Mouse (Mus musculus) brain, adult 2 months (tissue): ENCODE data around the gene Hras.

Experiments
- DNase-seq: peaks from one replicate; pipeline ENCODE4 v3.0.0; 2011; ENCODE audit warnings: low read depth, low spot score

Gene Hras

DNA sequence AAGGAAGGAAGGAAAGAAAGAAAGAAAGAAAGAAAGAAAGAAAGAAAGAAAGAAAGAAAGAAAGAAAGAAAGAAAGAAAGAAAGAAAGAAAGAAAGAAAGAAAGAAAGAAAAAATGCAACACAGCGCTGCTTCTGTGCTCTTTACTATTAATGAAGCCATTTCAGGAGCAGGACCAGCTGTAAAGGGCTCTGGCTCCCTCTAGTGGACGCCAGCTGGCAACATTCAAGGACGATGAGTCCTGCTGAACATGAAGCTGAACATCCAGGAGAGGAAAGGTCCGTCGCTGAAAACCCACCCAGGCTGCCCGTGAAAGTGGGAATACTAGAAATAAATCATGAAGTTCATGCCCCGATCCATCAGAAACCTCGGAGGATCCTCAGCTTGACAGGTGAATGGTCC lies 17.6 kb downstream of the Hras start:
- DNase-seq: peak; percentile 95

DNA sequence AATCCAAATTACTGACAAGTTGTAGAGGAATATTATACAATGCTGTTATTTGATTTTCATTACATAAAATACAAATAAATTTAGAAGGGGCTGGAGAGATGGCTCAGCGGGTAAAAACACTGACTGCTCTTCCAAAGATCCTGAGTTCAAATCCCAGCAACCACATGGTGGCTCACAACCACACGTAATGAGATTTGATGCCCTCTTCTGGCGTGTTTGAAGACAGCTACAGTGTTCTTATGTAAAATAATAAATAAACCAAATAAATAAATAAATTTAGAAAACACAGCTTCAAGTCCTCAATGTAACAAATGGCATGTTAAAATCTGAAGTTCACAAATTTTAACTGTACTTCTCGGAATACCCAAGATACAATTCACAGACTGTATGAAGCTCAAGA lies 18.7 kb downstream of the Hras start:
- DNase-seq: no peak

DNA sequence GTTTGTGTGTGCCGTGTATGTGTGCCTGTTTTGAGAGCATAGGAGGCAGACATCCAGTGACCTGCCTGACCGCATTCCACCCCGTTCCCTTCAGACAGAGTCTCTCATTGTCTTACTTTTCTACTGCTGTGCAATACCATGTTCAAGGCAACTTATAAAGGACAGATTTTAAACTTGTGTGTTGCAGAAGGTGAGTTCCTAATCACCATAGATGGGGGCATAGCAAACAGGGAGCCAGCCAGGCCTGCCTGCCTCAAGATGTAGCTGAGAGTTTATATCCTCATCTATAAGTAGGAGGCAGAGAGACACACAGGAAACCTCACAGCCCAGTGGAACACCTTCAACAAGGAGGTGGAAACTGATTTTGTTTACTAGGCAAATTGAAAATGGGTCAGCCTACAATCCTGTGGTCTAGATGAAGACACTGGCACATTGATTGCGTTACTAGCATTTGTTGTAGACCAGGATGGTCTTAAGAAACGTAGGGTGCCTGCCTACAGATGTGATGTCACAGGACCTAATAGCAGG lies 20.4 kb downstream of the Hras start:
- no peak for DNase-seq

DNA sequence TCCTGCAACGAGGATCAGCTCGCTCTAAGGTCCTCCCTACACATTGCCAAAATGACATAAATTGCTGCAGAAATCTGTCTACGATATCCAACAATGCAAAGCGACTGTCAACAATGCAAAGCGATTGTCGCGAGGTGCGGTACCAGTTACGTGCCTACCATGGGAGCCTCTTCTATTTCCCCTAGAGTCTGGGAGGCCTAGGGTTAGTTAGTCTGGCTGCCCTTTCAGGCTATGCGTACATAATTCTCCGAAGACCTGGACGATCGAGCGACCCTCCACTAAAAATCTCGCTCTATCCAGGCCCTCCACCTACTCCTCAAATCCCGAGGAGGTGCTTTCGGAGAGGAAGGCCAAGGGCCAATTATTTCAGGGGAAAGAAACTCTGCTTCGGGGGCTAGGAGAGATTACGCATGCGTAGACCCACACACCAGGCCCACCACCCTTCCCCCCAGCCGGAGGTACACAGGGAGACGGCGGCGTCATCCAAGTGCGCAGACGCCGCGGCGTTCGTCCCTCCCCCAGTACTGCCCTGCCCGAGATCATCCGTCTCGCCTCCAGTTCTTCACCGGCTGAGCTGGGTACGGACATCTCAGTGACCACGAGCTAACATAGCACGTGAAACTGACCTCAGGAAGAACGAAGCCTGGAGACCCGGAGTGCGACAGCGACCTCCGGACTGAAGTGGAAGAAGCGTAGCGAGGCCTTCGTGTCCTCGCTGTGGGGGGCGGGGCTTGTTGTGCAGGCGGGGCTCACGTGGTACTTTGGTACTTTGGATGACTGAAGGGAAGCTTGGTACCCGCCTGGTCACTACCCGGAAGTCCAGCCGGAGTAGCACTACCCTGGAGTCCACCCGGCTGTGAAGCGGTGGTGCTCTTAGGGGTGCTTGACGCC lies 21.4 kb downstream of the Hras start, which contains the start of gene Rnh1:
Rnh1 (minus strand) TSS at position 742 of the 891 bp plus-strand sequence.
- DNase-seq: peak; percentile 97

DNA sequence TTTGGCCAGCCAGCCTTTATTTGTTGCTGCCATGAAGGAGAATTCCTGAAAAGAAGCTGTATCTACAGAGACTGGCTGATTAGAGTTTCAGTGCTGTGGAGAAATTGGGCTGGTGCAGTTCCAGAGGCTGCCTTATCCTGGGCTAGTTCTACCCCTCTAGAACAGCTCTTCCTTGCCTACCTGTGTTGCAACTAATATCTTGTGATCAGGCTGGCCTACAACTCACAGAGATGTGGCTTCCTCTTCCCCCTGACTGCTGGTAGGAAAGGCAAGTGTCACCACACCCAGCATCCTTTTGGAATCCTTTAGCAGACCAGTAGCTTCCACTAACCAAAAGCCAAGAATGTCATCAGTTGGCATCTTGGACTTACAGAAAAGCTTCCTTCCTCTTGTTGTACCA lies 23.9 kb downstream of the Hras start:
- DNase-seq: no peak

DNA sequence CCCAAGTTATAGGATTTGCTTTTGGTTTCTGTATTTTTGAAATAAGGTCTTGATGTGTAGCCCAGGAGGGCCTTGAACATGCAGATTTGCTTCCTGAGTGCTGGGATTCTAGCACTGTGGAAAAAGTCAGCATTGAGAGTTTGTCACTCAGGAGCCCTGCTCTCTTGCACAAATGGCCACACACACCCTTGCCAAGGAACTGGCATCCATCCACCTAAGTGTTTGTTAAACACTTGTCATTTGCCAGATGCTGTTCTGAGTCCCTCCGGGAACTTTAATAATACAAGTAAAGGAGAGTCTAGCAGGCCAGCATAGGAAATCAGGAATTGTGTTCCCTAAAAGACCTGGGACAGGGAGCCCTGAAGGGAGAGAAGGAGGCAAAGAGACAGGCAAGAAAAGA lies 24.5 kb downstream of the Hras start:
- DNase-seq: no peak

DNA sequence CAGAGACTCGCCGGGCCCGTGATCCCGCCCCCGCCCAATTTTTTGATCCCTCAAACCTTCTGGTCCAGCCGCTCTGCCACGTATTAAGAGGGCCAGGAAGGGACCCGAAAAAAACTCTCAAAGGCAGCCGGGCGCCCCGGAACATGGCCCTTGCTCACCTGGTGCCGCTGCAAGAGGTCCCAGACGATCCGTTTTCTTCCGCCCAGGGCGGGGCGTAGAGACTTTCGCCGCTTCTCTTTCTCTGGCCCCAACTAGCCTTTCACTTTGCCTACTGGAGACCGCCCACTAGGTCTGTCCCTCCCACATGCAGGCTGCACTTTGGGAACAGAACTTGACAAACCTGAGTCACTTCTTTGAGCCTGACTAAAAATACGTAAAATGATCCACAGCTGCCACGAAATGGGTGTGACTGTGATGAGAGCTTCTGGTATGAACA lies 25.3 kb downstream of the Hras start:
- DNase-seq: peak; percentile 84

DNA sequence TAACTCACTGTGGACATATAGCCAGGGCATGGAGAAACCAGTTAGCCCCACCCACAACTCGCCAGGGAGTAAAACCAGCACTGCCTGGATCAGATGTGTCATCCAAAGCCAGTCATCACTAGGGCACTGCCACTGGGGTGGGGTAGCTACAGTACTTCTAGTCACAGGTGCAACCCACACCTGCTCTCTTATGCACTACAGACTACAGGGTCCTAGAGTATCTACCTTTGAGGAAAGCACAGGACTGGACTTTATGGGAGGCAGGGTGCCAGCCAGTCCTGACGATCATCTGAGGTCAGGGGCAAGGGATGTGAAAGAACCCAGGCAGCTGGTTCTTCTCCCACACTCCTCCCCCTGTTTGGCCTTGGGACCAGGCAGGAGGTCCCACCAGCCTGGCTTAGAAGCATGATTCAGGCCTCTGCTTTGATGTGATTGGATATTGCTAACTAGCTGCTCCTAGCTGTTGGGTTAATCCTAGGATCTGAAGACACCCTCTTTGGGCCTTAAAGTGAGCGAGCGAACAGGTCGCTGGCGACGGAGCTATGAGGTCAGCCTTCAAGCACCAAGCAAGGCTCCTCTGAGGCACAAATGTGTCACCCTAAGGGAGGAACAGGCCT lies 25.8 kb downstream of the Hras start:
- DNase-seq: peak; percentile 62

DNA sequence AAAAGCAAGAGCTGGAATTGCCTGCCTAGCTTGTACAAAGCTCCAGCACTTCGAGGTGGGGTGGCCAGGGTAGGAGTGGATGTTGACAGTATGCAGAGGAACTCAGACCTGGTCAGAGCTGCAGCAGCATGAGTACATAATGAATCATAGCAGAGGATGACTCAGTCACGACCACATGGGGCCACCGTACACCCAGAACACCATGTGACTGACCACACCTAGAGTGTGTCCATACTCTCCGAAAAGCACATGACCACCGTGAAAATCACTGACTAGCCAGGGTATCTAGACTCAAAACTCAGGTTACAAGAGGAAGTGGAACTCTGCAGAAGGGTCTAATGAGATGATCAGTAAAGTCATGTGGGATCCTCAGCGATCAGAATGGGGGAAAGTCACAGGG lies 29.0 kb downstream of the Hras start:
- peak; percentile 61 for DNase-seq

DNA sequence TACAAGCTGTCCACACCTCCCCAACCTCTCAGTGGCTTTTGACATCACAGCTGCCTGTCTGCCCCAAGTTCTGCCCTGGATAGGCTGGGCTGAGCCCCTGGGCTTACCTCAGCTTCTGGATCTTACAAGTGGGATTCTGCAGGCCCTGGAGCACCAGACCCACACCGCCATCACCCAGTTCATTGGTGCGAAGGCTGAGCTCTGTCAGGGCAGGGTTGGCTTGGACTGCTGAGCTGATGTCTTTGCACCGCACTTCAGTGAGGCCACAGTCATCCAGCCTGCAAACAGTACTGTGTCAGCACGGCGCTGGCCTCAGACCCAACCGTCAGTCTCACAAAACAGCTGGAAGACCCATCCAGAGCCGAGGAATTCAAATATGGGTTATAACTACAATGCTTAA lies 29.4 kb downstream of the Hras start:
- DNase-seq: no peak

DNA sequence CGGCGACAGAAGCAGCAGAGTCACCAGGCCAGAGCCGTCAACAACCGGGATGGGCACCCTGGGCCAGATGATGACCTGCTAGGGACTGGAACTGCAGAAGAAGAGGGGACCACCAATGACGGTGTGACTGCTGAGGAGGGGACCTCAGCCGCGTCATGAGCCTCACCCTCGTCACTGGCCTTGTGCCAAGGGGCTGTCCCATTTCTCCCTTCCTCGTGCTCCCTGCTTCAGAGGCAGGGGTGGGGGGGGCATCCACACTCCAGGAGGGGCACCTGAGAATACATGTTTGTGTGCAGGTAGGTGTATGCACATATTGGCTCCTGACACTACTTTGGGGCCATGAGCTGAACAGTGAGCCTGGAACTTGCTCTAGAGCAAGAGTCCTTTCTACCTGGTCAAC lies 38.4 kb downstream of the Hras start:
- DNase-seq: no peak

DNA sequence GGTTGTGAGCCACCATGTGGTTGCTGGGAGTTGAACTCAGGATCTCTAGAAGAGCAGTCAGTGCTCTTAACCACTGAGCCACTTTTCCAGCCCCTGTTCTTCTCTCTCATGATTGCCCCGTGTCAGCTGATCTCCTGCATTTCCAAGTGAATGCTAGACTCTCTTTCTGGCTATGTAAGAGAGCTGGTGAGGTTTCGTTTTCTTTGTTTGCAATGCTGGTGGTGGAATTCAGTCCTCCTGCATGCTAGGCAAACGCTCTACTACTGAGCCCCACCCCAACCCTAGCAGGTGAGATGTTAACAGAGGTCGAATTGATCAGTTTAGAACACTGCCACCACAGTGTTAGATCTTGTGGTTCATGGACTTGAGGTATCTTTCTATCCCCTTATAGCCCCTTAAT lies 45.2 kb downstream of the Hras start:
- DNase-seq: no peak

DNA sequence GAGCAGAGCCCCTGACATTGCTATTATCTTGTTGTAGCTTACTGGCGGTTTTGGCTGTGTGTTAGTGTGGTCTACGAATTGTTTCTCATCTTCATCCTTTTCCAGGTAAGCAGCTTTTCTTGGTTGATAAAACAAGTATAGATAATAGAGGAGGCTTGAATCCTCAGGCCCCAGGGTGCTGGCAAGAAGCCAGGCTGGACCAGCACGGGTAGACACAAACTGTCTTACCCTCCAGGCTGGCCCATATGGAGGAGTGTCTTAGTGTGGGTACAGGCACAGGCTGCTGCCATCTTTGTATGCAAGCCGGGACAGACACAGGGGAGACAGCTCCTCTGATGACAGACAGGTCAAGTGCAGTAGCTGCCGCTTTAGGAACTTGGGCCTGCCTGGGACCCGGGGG lies 46.8 kb downstream of the Hras start:
- DNase-seq: peak; percentile 47

DNA sequence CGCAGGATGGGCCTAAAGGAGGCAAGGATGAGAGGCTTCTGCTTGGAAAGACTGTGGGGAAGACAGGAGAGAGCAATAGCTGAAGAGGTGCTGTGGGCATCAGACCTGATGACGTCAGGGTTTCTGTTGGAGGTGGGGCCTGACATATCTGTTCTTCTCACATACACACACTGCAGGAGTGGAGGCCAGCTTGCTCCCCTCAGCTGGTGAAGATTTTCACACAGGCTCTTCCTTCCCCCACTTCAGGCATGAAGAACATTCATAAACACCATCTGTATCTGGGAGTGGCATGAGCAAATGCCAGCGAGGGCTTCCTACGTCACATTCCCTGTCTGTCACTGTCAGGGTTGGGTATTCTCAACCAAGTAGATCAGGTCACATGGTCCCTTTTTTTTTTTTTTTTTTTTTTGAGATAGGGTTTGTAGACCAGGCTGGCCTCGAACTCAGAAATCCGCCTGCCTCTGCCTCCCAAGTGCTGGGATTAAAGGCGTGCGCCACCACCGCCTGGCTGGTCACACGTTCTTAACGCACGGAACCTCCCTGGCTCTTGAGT lies 47.7 kb downstream of the Hras start:
- peak; percentile 60 for DNase-seq

DNA sequence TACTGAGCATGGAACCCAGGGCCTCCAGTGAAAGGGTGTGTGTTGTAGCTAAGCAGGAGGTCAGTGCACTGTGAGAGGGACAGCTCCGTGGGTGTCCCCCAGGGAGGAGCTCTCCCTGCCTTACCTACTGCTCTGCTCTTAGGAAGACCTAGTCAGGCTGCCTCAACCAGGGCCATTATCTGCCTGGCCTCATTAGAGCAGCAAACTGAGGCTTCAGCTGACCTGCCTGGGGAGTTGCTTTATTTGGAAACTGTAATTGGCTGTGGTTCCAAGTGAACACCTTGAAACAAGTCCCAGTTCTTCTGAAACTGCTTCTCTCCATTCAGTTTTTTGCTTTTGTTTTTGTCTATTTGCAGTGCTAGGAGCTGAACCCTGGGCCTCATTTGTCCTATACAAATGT lies 48.4 kb downstream of the Hras start:
- peak; percentile 85 for DNase-seq

DNA sequence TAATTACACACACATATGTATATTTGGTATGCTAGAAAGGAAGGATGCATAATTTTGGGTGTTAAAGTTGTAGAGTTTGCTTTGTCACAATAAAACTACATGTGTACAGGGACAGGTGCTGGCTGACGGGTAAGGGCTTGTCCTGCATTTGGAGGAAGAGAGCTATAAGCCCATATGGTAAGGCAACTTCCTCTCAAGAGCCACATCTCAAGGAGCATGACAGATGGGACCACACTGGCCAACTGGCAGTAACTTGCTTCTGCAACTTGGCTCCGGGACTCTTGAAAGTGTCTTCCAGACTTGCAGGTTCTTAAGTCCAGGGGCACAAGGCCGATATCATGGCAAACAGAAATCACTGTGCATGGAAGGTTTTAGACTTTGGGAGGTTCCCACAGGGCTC lies 49.2 kb downstream of the Hras start:
- DNase-seq: peak; percentile 67

DNA sequence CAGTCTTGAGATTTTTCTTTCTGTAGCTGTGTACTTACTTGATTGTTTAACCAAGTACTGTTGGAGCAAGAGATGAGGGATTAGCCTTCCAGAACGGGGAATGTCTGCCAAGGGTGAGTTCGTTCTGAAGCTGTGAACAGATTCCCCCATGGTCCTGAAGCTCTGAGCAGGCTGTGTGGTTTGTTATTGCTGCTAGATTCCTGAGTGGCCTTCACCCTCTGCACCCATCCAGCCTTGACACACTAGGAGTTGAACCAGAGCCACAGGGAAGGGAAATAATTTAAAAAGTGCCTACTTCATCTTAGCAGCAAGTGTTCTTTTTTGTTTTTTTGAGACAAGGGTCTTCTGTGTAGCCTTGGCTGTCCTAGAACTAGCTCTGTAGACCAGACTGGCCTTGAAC lies 49.9 kb downstream of the Hras start:
- DNase-seq: no peak

DNA sequence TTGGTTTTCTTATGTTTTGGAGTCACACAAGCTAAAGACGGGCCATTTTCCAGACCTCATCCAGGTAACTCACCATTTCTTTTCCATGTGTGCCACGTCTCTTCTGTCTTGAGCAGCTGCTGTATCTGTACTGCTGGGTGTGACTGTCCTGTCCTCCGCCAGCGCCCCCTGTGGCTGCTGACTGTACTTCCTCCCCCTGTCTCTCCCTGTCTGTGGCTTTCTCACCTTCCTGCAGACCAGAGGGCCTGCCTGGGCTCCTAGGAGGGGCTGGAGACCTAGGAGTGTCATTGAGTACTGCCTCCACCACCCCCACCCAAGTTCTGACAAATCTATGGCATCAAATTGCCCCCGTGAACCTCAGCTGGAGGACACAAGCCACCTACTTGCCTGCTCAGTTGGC lies 50.7 kb downstream of the Hras start:
- peak; percentile 48 for DNase-seq

DNA sequence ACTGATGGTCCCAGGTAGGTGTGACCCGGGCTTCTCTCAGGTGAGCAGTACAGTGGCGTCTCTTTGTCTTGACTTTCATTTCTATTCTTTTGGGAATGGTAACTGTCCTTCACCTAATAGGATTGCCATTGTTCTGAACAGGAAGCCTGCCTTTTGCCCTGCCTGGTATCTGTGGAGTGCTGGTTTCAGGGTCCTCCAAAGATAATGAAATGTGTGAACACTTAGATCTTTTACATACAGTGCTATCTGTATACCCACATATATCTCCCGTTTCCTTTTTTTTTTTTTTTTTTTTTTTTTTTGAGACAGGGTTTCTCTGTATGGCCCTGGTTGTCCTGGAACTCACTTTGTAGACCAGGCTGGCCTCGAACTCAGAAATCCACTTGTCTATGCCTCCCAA lies 52.5 kb downstream of the Hras start:
- DNase-seq: no peak
